Mouse (Mus musculus): ENCODE data around the gene Thada.
A peak's percentile ranks its signal among the peaks of the same experiment; 100 is the strongest.

Gene Thada

DNA sequence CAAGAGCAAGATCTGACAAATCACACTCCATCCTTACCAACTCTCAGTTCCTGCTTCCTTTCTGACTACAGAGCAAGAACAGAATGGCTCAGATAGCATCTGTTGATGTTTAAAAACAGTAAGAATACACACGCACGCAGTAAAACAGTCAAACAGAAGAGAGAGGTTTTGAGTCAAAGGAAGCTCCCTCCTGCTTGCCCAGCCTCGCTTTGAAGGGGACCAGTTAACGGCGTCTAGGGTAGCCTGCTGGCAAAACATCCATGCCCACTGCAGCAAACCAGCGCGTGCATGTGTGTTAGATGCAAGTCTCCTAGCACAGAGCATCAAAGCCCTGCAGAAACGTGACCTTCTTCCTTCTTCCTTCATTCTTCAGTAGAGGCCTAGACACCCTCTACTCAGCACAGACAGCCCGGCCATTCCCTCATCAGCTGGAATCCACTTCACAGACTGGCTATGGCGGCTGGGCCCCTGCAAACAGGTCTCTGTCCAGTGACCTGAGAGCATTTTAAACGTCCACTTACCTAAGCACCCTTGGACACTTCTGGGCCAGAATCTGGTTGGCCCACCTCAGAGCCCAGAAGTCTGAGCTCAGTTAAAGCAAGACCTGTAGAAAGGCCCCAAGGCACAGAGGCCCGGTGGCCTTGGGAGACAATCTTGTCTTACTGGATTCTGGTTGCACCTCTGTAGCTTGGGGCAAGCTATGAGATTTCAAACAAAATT, 302.8 kb downstream of the Thada start:
- no peak for DNase-seq (ENCODE audit: low spot score in 2 of 2)

- DNase-seq (ENCODE audit: low spot score in 2 of 2) = no peak
Observed at GRCm38 (mm10) chr17:84162211-84162760, 303.7 kb downstream of the Thada start.

GRCm38 (mm10) chr17:84161231-84161854, 304.7 kb downstream of the Thada start:
- DNase-seq (ENCODE audit: low spot score in 2 of 2) = no peak

- no peak for DNase-seq (ENCODE audit: low spot score in 2 of 2)
Observed at GRCm38 (mm10) chr17:84158891-84159290, 307.1 kb downstream of the Thada start.

- DNase-seq (ENCODE audit: low spot score in 2 of 2) = no peak
Observed at GRCm38 (mm10) chr17:84158461-84158795, 307.6 kb downstream of the Thada start.

DNA sequence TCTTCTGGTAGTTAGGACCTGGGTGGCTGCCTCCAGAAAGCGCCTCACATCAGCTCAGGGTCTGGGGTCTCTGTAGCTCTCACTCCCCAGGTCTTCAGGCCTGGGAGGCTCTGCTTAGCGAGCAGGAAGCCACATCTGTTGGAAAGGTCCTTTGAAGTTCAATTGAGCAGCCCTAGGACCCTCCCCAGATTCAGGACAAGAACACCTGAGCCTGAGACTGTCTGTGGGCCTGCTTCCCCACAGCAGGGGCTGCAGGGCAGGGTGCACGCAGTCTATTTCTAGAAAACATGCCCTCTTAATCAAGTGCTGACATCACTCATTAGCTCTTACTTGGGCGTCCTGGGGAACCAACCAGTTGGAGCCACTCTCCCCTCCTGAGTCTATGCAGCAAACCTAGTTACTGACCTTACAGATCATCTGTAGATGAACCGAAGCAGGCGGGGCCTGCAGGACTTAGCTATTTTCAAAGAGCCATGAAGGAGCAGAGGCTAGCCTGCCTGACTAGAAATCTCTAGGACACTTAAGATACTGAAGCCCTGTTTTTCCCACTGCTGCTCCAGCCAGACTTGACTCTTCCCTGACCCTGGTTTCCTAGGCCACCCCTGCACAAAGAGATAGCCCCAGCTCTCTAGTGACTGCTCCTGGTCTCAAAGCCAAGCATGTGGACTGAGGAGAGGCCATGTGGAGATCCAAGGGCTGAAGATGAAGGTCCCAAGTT, 308.1 kb downstream of the Thada start:
- DNase-seq (ENCODE audit: low spot score in 2 of 2) = no peak

- DNase-seq (ENCODE audit: low spot score in 2 of 2) = no peak
Observed at GRCm38 (mm10) chr17:84156748-84157742, 309.0 kb downstream of the Thada start.

GRCm38 (mm10) chr17:84156227-84156573, 309.8 kb downstream of the Thada start:
- DNase-seq (ENCODE audit: low spot score in 2 of 2) = no peak

DNA sequence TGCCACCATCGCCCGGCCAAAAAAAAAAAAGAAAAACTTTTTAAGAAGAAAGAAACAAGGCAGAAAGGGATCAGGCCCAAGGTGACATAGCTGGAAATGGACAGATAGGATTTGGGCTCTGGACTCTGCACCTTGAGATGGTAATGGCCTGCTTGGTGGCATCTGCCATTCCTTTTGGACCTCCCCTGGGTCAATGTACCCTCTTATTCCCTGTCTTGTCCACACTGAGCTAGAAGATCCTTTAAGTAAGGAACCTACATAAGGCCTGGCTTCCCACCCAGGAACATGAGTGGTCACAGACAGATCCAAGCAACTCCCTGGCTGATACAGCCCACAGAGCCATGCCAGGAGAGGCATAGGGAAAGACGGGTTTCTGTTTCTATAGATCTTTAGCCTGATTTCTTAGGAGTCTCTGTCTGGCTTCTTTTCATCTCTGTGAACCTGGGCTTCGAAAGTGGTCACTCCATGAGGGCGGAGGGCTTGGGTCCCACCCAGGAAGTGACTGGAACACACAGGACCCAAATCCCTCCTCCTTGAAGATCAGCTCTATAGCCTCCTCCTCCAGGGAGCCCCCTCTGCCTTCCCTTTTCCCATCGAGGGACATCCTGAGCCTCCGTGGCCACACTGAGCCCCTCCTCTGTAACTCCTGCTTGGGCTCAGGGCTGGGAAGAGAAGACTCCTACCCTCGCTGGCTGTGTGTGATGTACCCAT, 310.3 kb downstream of the Thada start:
- no peak for DNase-seq (ENCODE audit: low spot score in 2 of 2)

DNA sequence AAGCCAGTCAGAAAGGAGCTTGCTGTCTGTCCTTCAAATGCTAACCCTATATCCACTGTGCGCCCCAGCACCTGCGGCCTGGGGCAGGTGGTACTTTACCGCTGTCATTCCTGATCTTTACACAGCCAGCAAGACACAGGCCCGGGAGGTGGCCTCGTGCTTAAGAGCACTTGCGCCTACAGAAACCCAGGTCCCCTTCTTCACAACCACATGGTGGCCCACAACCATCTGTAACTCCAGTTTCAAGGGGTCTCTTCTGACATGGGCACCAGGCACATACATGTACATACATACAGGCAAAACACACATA, 311.0 kb downstream of the Thada start:
- DNase-seq (ENCODE audit: low spot score in 2 of 2) = no peak

- no peak for DNase-seq (ENCODE audit: low spot score in 2 of 2)
Observed at GRCm38 (mm10) chr17:84154302-84155028, 311.5 kb downstream of the Thada start.

- no peak for DNase-seq (ENCODE audit: low spot score in 2 of 2)
Observed at GRCm38 (mm10) chr17:84152976-84153786, 312.8 kb downstream of the Thada start.

- no peak for DNase-seq (ENCODE audit: low spot score in 2 of 2)
Observed at GRCm38 (mm10) chr17:84152206-84152975, 313.6 kb downstream of the Thada start.

DNA sequence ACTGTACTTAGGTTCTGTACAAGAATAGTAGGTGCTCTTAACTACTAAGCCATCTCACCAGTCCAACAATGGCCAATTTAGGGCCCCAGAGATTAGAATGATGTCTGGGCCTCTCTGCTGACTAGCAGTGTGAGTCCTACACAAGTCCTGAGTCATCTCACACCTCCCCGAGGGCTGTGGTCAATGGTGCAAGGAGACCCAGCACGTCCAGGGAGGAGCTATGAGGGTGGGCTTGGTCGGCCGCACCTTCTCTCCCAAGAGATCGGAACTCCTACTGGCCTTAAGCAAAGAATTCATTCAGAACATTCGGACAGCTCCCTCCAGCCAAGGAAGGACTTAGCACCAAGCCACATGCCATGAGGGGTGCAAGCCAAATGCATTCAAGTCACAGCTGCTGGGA, 314.7 kb downstream of the Thada start:
- no peak for DNase-seq (ENCODE audit: low spot score in 2 of 2)

- DNase-seq (ENCODE audit: low spot score in 2 of 2) = no peak
Observed at GRCm38 (mm10) chr17:84150291-84150690, 315.7 kb downstream of the Thada start.

DNA sequence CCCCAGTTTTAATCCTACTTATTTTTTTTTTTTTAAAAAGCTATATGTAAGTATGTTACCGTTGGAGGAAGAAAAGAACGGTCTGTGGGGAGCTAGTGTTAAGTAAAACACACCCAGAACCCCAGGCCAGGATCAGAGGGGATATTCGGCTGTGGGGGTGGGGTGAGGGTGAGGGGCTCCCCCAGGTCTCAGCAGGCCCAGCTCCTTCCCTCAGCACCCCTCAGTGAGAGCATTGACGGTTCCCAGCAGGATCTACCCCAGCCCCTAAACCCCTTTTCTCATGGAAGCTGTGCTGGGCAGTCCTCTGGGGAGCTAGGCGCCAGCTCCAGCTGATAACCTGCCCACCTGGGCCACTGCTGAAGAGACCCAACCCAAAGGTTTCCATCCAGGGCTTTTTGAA, 316.4 kb downstream of the Thada start:
- no peak for DNase-seq (ENCODE audit: low spot score in 2 of 2)

- peak; percentile 48 to 61 for DNase-seq (ENCODE audit: low spot score in 2 of 2)
Observed at GRCm38 (mm10) chr17:84148499-84149484, 317.2 kb downstream of the Thada start.
